Mouse (Mus musculus): ENCODE measurements around the gene Elfn2.

DNA sequence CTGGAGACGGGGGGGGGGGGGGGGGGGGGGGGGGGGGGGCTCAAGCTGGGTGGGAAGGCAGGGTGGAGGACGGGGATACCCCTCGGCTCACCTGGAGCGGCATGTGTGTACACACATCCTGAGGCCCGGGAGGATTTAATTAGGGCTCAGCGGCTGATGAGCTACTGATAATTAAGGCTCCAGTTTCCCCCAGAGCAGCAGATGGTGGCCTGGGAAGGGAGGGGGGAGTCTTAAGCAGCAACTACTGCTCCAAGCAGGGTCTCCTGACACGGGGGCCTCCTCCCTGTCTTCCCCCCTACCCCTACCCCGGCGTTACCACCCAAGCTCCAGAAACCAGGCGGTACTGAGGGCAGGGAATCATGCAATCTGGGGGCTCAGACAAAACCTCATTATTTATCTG, 44.6 kb upstream of the Elfn2 start:
- TF ChIP-seq GATA1 (IDR thresholded peaks at IDR 0.05; ENCODE audit: borderline replicate concordance, low read length) (no peak), FLI1 (IDR thresholded peaks at IDR 0.05; ENCODE audit: low read length) (no peak)

All from megakaryocyte, embryonic 14.5 days (primary cell).